ENCODE assay signal across 31 mouse cellular contexts in the genomic region with DNA sequence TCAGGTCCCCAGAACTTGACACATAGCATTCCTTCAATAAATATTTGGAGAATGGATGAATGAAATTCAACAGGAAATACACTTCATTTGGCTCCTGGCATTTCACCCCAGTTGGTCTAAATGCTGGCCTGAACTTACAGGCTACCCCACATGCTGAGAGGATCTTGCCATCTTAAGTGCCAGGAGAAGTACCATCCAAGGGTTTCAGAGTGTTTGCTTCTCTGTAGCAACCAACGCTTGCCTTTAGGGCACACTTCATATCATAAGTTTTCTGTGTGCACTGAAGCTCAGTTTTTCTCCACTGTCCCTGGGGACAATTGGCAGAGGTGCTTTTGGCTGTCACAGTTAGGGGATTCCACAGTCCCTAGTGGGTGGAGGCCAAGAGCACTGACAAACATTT. TPM values are rescaled to one million over a fixed set of nuclear protein-coding genes. Genes with fewer than 3 reads are reported as not detected.
DNase-seq lines count a peak whose midpoint lies in the region; ATAC-seq and TF ChIP-seq lines count a peak whose summit lies in the region.
"Had no signal": no experiment of that assay in that cellular context is flagged by ENCODE, and none has a peak within 500 bp of the region (broad histone marks: within the 10 kb centered on the region; RNA-seq: fewer than 3 reads in every experiment).

No protein-coding gene starts in this region.

- dilution Hi-C loops in CH12.LX (cut with MboI; ENCODE audit: extremely low pct_ligation_motif_present, extremely low pct_unique_long_range_greater_than_20kb, low sequenced_read_pairs) = no loop called here

- 38% methylated on average over 1 of the region's 1 CpGs for WGBS in lung, postnatal 0 days

- no peak overlapping the region for H3K4me2 ChIP-seq in CH12.LX (ENCODE audit: insufficient read depth, low read depth, poor library complexity, severe bottlenecking)
- H3K4me2 ChIP-seq in lung, postnatal 0 days (replicated peaks; ENCODE audit: low read depth, low read length) = no peak overlapping the region
- H3K4me2 ChIP-seq: embryonic facial prominence, embryonic 13.5 days; forebrain, embryonic 12.5 days; forebrain, embryonic 15.5 days; heart, embryonic 12.5 days; heart, embryonic 15.5 days; hindbrain, embryonic 14.5 days had no signal

- TF ChIP-seq RAD21 in CH12.LX (IDR thresholded peaks at IDR 0.05; ENCODE audit: low read depth, low read length) = no peak

- H3K27me3 ChIP-seq in CH12.LX (replicated peaks) (no peaks in the 10 kb centered on the region), E14TG2a.4 (ENCODE audit: insufficient read depth, low read length) (peaks cover 19% of the 10 kb centered on the region)
- peaks cover 29% of the 10 kb centered on the region for H3K27me3 ChIP-seq in lung, postnatal 0 days (replicated peaks; ENCODE audit: insufficient read depth, low read length)

- no peak overlapping the region for H3K4me3 ChIP-seq in CH12.LX (replicated peaks in 1 of 3; ENCODE audit: low read depth in 2 of 3, low read length in 2 of 3, poor library complexity in 1 of 3)
- H3K4me3 ChIP-seq in E14TG2a.4 (replicated peaks; ENCODE audit: low read length) = peak overlapping the region; percentile 78
- H3K4me3 ChIP-seq in lung, postnatal 0 days (ENCODE audit: low read depth, low read length) = no peak overlapping the region
- H3K4me3 ChIP-seq: embryonic facial prominence, embryonic 10.5 days; embryonic facial prominence, embryonic 13.5 days; erythroblast, embryonic 14.5 days; forebrain, embryonic 12.5 days; forebrain, embryonic 15.5 days; gastrocnemius, adult 2 months; heart, embryonic 12.5 days; heart, embryonic 15.5 days had no signal

- TF ChIP-seq EP300 in CH12.LX (IDR thresholded peaks at IDR 0.05; ENCODE audit: low read length) = no peak
- TF ChIP-seq EP300 in lung, postnatal 0 days (IDR thresholded peaks at IDR 0.05) = peak; percentile 76

- TF ChIP-seq CTCF in CH12.LX (conservative IDR thresholded peaks at IDR 0.05 in 1 of 2, IDR thresholded peaks at IDR 0.05 in 1 of 2; ENCODE audit: low read depth in 2 of 2, low read length in 2 of 2) (no peak), E14TG2a.4 (conservative IDR thresholded peaks at IDR 0.05; ENCODE audit: low read length) (no peak)
- TF ChIP-seq CTCF in lung, postnatal 0 days (IDR thresholded peaks at IDR 0.05) = no peak

- ATAC-seq in lung, postnatal 0 days = peak; percentile 74
- ATAC-seq: CD4-positive, CD25-positive, alpha-beta regulatory T cell, adult 4 months; forebrain, embryonic 15.5 days; hindbrain, postnatal 0 days; inflammation-experienced regulatory T-cells, adult 6 months; intestine, embryonic 16.5 days had no signal

- no peak overlapping the region for H3K27ac ChIP-seq in CH12.LX (ENCODE audit: insufficient read depth, low read depth)
- H3K27ac ChIP-seq in lung, postnatal 0 days (ENCODE audit: low read length) = no peak overlapping the region
- H3K27ac ChIP-seq: embryonic facial prominence, embryonic 10.5 days; embryonic facial prominence, embryonic 13.5 days; forebrain, embryonic 12.5 days; forebrain, embryonic 15.5 days; gastrocnemius, adult 2 months; heart, embryonic 15.5 days; hindbrain, embryonic 14.5 days; hindbrain, postnatal 0 days had no signal

- H3K9ac ChIP-seq in CH12.LX (ENCODE audit: insufficient read depth, low read depth) = no peak overlapping the region
- H3K9ac ChIP-seq in lung, postnatal 0 days (replicated peaks; ENCODE audit: low read depth) = no peak overlapping the region
- H3K9ac ChIP-seq: embryonic facial prominence, embryonic 13.5 days; forebrain, embryonic 12.5 days; forebrain, embryonic 15.5 days; heart, embryonic 12.5 days; heart, embryonic 15.5 days; hindbrain, embryonic 14.5 days had no signal

- no peak for TF ChIP-seq POLR2A in CH12.LX (IDR thresholded peaks at IDR 0.05; ENCODE audit: low read depth, low read length)

- H3K9me3 ChIP-seq in CH12.LX (replicated peaks; ENCODE audit: low read length) = peaks cover under 1% of the 10 kb centered on the region
- H3K9me3 ChIP-seq in E14TG2a.4 (ENCODE audit: low read length) = no peaks in the 10 kb centered on the region
- H3K9me3 ChIP-seq in lung, postnatal 0 days (ENCODE audit: low read length) = no peaks in the 10 kb centered on the region
- H3K9me3 ChIP-seq: embryonic facial prominence, embryonic 10.5 days; embryonic facial prominence, embryonic 13.5 days; forebrain, embryonic 12.5 days; forebrain, embryonic 15.5 days; G1E; heart, embryonic 12.5 days; heart, embryonic 15.5 days had no signal

- H3K36me3 ChIP-seq in CH12.LX (replicated peaks in 1 of 2; ENCODE audit: control insufficient read depth in 1 of 2, insufficient read depth in 1 of 2, low read length in 1 of 2) (no peaks in the 10 kb centered on the region), E14TG2a.4 (ENCODE audit: insufficient read depth, low read length) (no peaks in the 10 kb centered on the region)
- H3K36me3 ChIP-seq in lung, postnatal 0 days (ENCODE audit: insufficient read depth, low read length) = no peaks in the 10 kb centered on the region
- H3K36me3 ChIP-seq: embryonic facial prominence, embryonic 10.5 days; embryonic facial prominence, embryonic 13.5 days; forebrain, embryonic 12.5 days; forebrain, embryonic 15.5 days; G1E; heart, embryonic 12.5 days; heart, embryonic 15.5 days had no signal

- H3K4me1 ChIP-seq in CH12.LX (ENCODE audit: control insufficient read depth in 1 of 2, insufficient read depth in 2 of 2) = peaks cover 0 to 4% of the 10 kb centered on the region in 2 experiments; a peak in 1 of 4 replicates
- peaks cover 65% of the 10 kb centered on the region for H3K4me1 ChIP-seq in E14TG2a.4 (replicated peaks; ENCODE audit: low read depth, low read length)
- H3K4me1 ChIP-seq in lung, postnatal 0 days (ENCODE audit: insufficient read depth, low read depth, low read length) = peaks cover 8% of the 10 kb centered on the region; the same call in 1 of the 2 replicates

- in situ Hi-C loops in CH12.LX (cut with MboI; ENCODE audit: low pct_ligation_motif_present, low pct_unique_long_range_greater_than_20kb, low sequenced_read_pairs) = no loop called here

- no peaks in the 10 kb centered on the region for H3K79me2 ChIP-seq in CH12.LX (replicated peaks; ENCODE audit: control insufficient read depth, extremely low read depth, insufficient read depth, poor library complexity, severe bottlenecking)

- DNase-seq in CH12.LX (ENCODE audit: extremely low read depth) = peak; percentile 1
- peak; percentile 86 for DNase-seq in lung, postnatal 0 days (ENCODE audit: low spot score)
- DNase-seq in lung, postnatal 25 days (ENCODE audit: low spot score) = peak; percentile 73
- no peak for DNase-seq in kidney, adult 11 months
- DNase-seq in frontal cortex, postnatal 10 days (ENCODE audit: low spot score in 2 of 2) = no peak
- DNase-seq in cerebellum, adult 9-10 months = no peak
- DNase-seq: adrenal gland, adult 8-10 months; adrenal gland, postnatal 25 days; cerebellum, adult 18-20 months; cerebellum, postnatal 10 days; cerebellum, postnatal 36 days; embryo, embryonic 11 days; gastrocnemius, adult 2 months; gastrocnemius, postnatal 14 days; heart, adult 18-20 months; heart, postnatal 10 days; heart, postnatal 4 days had no signal

TF ChIP-seq in CH12.LX, 34 proteins besides CTCF, POLR2A, EP300 and RAD21:
- TF ChIP-seq E2F4 (IDR thresholded peaks at IDR 0.05; ENCODE audit: insufficient replicate concordance, low read depth, low read length) = no peak
- no peak for TF ChIP-seq BHLHE40 (IDR thresholded peaks at IDR 0.05; ENCODE audit: low read depth, low read length)
- no peak for TF ChIP-seq MAX (IDR thresholded peaks at IDR 0.05; ENCODE audit: low read length)
- TF ChIP-seq ZMIZ1 (IDR thresholded peaks at IDR 0.05; ENCODE audit: low read depth, low read length) = no peak
- no peak for TF ChIP-seq MXI1 (IDR thresholded peaks at IDR 0.05; ENCODE audit: low read depth, low read length)
- no peak for TF ChIP-seq KAT2A (IDR thresholded peaks at IDR 0.05; ENCODE audit: insufficient replicate concordance, low read length)
- no peak for TF ChIP-seq IRF4 (IDR thresholded peaks at IDR 0.05; ENCODE audit: low read depth, low read length)
- no peak for TF ChIP-seq NRF1 (IDR thresholded peaks at IDR 0.05; ENCODE audit: low read depth, low read length)
- TF ChIP-seq POLR2AphosphoS2 (IDR thresholded peaks at IDR 0.05; ENCODE audit: low read depth, low read length) = no peak
- no peak for TF ChIP-seq PAX5 (IDR thresholded peaks at IDR 0.05; ENCODE audit: low read length)
- TF ChIP-seq UBTF (IDR thresholded peaks at IDR 0.05; ENCODE audit: low read depth, low read length) = no peak
- TF ChIP-seq TCF12 (IDR thresholded peaks at IDR 0.05; ENCODE audit: low read depth, low read length) = no peak
- no peak for TF ChIP-seq NELFE (IDR thresholded peaks at IDR 0.05; ENCODE audit: low read depth, low read length)
- no peak for TF ChIP-seq JUN (IDR thresholded peaks at IDR 0.05; ENCODE audit: insufficient read depth, low read depth, low read length)
- no peak for TF ChIP-seq MEF2A (IDR thresholded peaks at IDR 0.05; ENCODE audit: borderline replicate concordance, low read depth, low read length)
- TF ChIP-seq SIN3A (IDR thresholded peaks at IDR 0.05; ENCODE audit: low read length) = no peak
TF ChIP-seq in CH12.LX: peak in this region for 0.

RNA-seq across cellular contexts. Expression of gene Lrp2, which starts 4.7 kb away (rescaled TPM):
- total RNA-seq in CH12.LX (2012; rRNA removed) (under 0.01 and 0.04 TPM in 2 replicates), CH12.LX (2014; rRNA removed) (0.01 TPM in 2 replicates)
- polyA plus RNA-seq in CH12.LX (2012; ENCODE audit: insufficient read length, low read depth) = 0.07 TPM in 1 of 2 replicates, not detected in the other
- 1.1 and 2.4 TPM in 2 replicates for polyA plus RNA-seq in lung, postnatal 0 days (2015; fragmentation: Nextera tagmentation; extraction: Ambion mirVana)
- total RNA-seq: gastrocnemius, adult 2 months; gastrocnemius, postnatal 14 days had no signal
- polyA plus RNA-seq: erythroblast, embryonic 14.5 days; G1E; inflammation-experienced regulatory T-cells, adult 6 months had no signal

RNA-seq across cellular contexts. Expression of gene Bbs5, which starts 56.4 kb away (rescaled TPM):
- total RNA-seq in CH12.LX (2012; rRNA removed) (5.0 and 5.4 TPM in 2 replicates), CH12.LX (2014; rRNA removed) (8.1 and 9.1 TPM in 2 replicates)
- polyA plus RNA-seq in CH12.LX (2012; ENCODE audit: insufficient read length, low read depth) = 6.7 and 9.1 TPM in 2 replicates
- 13.4 and 13.9 TPM in 2 replicates for polyA plus RNA-seq in lung, postnatal 0 days (2015; fragmentation: Nextera tagmentation; extraction: Ambion mirVana)
- polyA plus RNA-seq: erythroblast, embryonic 14.5 days had no signal

Comparison
In these comparisons a context has a peak if more than half of its experiments do, and no peak if none do; other contexts are left out.
1. DNase-seq: peak in CH12.LX (single experiment), lung, postnatal 0 days (single experiment) and lung, postnatal 25 days (single experiment); none in kidney, adult 11 months (single experiment), frontal cortex, postnatal 10 days (0 of 2) and cerebellum, adult 9-10 months (single experiment).